ENCODE assay signal across 12 mouse cellular contexts in genomic region chr4:43745187-43745586, GRCm38 (mm10). TPM values are rescaled to one million over a fixed set of nuclear protein-coding genes. Genes with fewer than 3 reads are reported as not detected.
A peak's percentile ranks its signal among the peaks of the same experiment; 100 is the strongest.
DNase-seq lines count a peak whose midpoint lies in the region; ATAC-seq and TF ChIP-seq lines count a peak whose summit lies in the region.
"Had no signal": no experiment of that assay in that cellular context is flagged by ENCODE, and none has a peak within 500 bp of the region (broad histone marks: within the 10 kb centered on the region; RNA-seq: fewer than 3 reads in every experiment).

No protein-coding gene starts in this region.

- H3K9ac ChIP-seq in stomach, postnatal 0 days (ENCODE audit: low read length): no peak overlapping the region

- no peaks in the 10 kb centered on the region for H3K9me3 ChIP-seq in stomach, postnatal 0 days (ENCODE audit: control insufficient read depth, low read length)

- intact Hi-C loops in heart, postnatal 10 days (cut with DNase I): loop anchor here (1.0 kb wide), 2 partner anchors 75 to 116 kb away; no protein-coding TSS in a partner anchor
- intact Hi-C loops in heart, postnatal 36 days (cut with DNase I): loop anchor here (1.0 kb wide), 1 partner anchor 116 kb away; no protein-coding TSS in a partner anchor
- intact Hi-C loops in left cerebral cortex, postnatal 36 days (cut with DNase I): loop anchor here (5.0 kb wide), 1 partner anchor 117 kb away; no protein-coding TSS in a partner anchor

- H3K36me3 ChIP-seq in stomach, postnatal 0 days (ENCODE audit: control insufficient read depth, insufficient read depth, low read length): no peaks in the 10 kb centered on the region

- peak; percentile 38 to 56 for DNase-seq in heart, postnatal 10 days
- DNase-seq in heart, postnatal 36 days: no peak
- DNase-seq in thymus, postnatal 0 days (ENCODE audit: low spot score): peak; percentile 10
- no peak for DNase-seq in thymus, postnatal 36 days
- DNase-seq in fibroblast of lung, adult 2 months (ENCODE audit: low read depth): peak; percentile 35
- DNase-seq in stomach, postnatal 0 days (ENCODE audit: low spot score): no peak
- no peak for DNase-seq in Muller cell, postnatal 12 days (ENCODE audit: inconsistent ontology term)
- DNase-seq in left cerebral cortex, postnatal 36 days (ENCODE audit: low spot score in 2 of 2): no peak
- DNase-seq: thymus, adult 18-20 months had no signal

- 8% methylated on average over 6 of the region's 6 CpGs for WGBS in stomach, postnatal 0 days

- TF ChIP-seq CTCF in stomach, postnatal 0 days (IDR thresholded peaks at IDR 0.05; ENCODE audit: low read depth): peak; percentile 82

- peak; percentile 58; the same call in 1 of the 2 replicates for ATAC-seq in stomach, postnatal 0 days (ENCODE audit: low FRiP score, low TSS enrichment)

- no peaks in the 10 kb centered on the region; the same call in 1 of the 2 replicates for H3K4me1 ChIP-seq in stomach, postnatal 0 days (replicated peaks; ENCODE audit: control insufficient read depth, insufficient read depth)

- H3K4me3 ChIP-seq in stomach, postnatal 0 days (ENCODE audit: low read depth, low read length): no peak overlapping the region

- no peak overlapping the region for H3K4me2 ChIP-seq in stomach, postnatal 0 days (replicated peaks; ENCODE audit: low read depth)

- no peak for TF ChIP-seq EP300 in stomach, postnatal 0 days (optimal IDR thresholded peaks at IDR 0.05)

- no peaks in the 10 kb centered on the region for H3K27me3 ChIP-seq in stomach, postnatal 0 days (ENCODE audit: control insufficient read depth, insufficient read depth, low read length)

- no peak overlapping the region for H3K27ac ChIP-seq in stomach, postnatal 0 days (replicated peaks)

RNA-seq across cellular contexts. Expression of gene Spaar, which starts 15.4 kb away (rescaled TPM):
- total RNA-seq in heart, postnatal 10 days (2021): 1 to 10 TPM; 4.2 to 5.1 TPM
- total RNA-seq in heart, postnatal 36 days (2021): 1 to 10 TPM; 4.3 to 6.4 TPM
- polyA plus RNA-seq in thymus, postnatal 0 days (2015; fragmentation: Nextera tagmentation; extraction: Ambion mirVana): 0.28 and 0.43 TPM in 2 replicates
- polyA plus RNA-seq in stomach, postnatal 0 days (2015; fragmentation: Nextera tagmentation; extraction: Ambion mirVana): 0.27 and 0.30 TPM in 2 replicates
- total RNA-seq in left cerebral cortex, postnatal 36 days (2021): 1 to 10 TPM in 1 of 2 experiments, under 1 TPM in 1; 0.62 to 1.1 TPM
- polyA plus RNA-seq: neural tube, embryonic 11.5 days had no signal

RNA-seq across cellular contexts. Expression of gene Hrct1, which starts 18.2 kb away (rescaled TPM):
- 1 to 10 TPM; 4.5 to 6.1 TPM for total RNA-seq in heart, postnatal 10 days (2021)
- total RNA-seq in heart, postnatal 36 days (2021): 1 to 10 TPM; 4.2 to 4.7 TPM
- polyA plus RNA-seq in thymus, postnatal 0 days (2015; fragmentation: Nextera tagmentation; extraction: Ambion mirVana): 1.1 and 1.5 TPM in 2 replicates
- polyA plus RNA-seq in stomach, postnatal 0 days (2015; fragmentation: Nextera tagmentation; extraction: Ambion mirVana): 6.1 and 7.8 TPM in 2 replicates
- 1 to 10 TPM; 1.2 to 1.7 TPM for total RNA-seq in left cerebral cortex, postnatal 36 days (2021)
- polyA plus RNA-seq: neural tube, embryonic 11.5 days had no signal

RNA-seq across cellular contexts. Expression of gene Olfr159, which starts 25.6 kb away (rescaled TPM):
- not detected for total RNA-seq in heart, postnatal 10 days (2021)
- total RNA-seq in heart, postnatal 36 days (2021): not detected
- polyA plus RNA-seq in thymus, postnatal 0 days (2015; fragmentation: Nextera tagmentation; extraction: Ambion mirVana): not detected in 2 replicates
- polyA plus RNA-seq in stomach, postnatal 0 days (2015; fragmentation: Nextera tagmentation; extraction: Ambion mirVana): not detected in 2 replicates
- not detected for total RNA-seq in left cerebral cortex, postnatal 36 days (2021)
- total RNA-seq: left cerebral cortex, postnatal 25 days had no signal
- polyA plus RNA-seq: gonadal fat pad, adult 2 months; neural tube, embryonic 11.5 days had no signal

RNA-seq across cellular contexts. Expression of gene Olfr71, which starts 35.1 kb away (rescaled TPM):
- not detected for total RNA-seq in heart, postnatal 10 days (2021)
- not detected for total RNA-seq in heart, postnatal 36 days (2021)
- polyA plus RNA-seq in thymus, postnatal 0 days (2015; fragmentation: Nextera tagmentation; extraction: Ambion mirVana): not detected in 2 replicates
- polyA plus RNA-seq in stomach, postnatal 0 days (2015; fragmentation: Nextera tagmentation; extraction: Ambion mirVana): not detected in 2 replicates
- total RNA-seq in left cerebral cortex, postnatal 36 days (2021): not detected
- total RNA-seq: left cerebral cortex, postnatal 25 days had no signal
- polyA plus RNA-seq: gonadal fat pad, adult 2 months; neural tube, embryonic 11.5 days had no signal

RNA-seq across cellular contexts. Expression of gene Olfr70, which starts 44.6 kb away (rescaled TPM):
- not detected for total RNA-seq in heart, postnatal 10 days (2021)
- total RNA-seq in heart, postnatal 36 days (2021): not detected
- polyA plus RNA-seq in thymus, postnatal 0 days (2015; fragmentation: Nextera tagmentation; extraction: Ambion mirVana): not detected in 2 replicates
- polyA plus RNA-seq in stomach, postnatal 0 days (2015; fragmentation: Nextera tagmentation; extraction: Ambion mirVana): not detected in 2 replicates
- total RNA-seq in left cerebral cortex, postnatal 36 days (2021): not detected
- total RNA-seq: left cerebral cortex, postnatal 25 days had no signal
- polyA plus RNA-seq: gonadal fat pad, adult 2 months; neural tube, embryonic 11.5 days had no signal

Comparison
In these comparisons a context has a peak if more than half of its experiments do, and no peak if none do; other contexts are left out.
1. DNase-seq: peak in heart, postnatal 10 days (2 of 2), thymus, postnatal 0 days (single experiment) and fibroblast of lung, adult 2 months (single experiment); none in heart, postnatal 36 days (0 of 2), thymus, postnatal 36 days (0 of 2), stomach, postnatal 0 days (single experiment), Muller cell, postnatal 12 days (single experiment) and left cerebral cortex, postnatal 36 days (0 of 2).